Mouse (Mus musculus): Measurements from ENCODE around the gene Prkag2.
A peak's percentile ranks its signal among the peaks of the same experiment; 100 is the strongest.

The Prkag2 gene

GRCm38 (mm10) chr5:25050827-25051226 lies 49.6 kb downstream of the Prkag2 start:
- no peak for DNase-seq (ENCODE audit: low read depth, low spot score)

GRCm38 (mm10) chr5:25047670-25048069 lies 52.8 kb downstream of the Prkag2 start:
- DNase-seq (ENCODE audit: low read depth, low spot score): no peak

GRCm38 (mm10) chr5:25046762-25047161 lies 53.7 kb downstream of the Prkag2 start:
- DNase-seq (ENCODE audit: low read depth, low spot score): no peak

- DNase-seq (ENCODE audit: low read depth, low spot score): no peak
Observed at GRCm38 (mm10) chr5:25044007-25044406, 56.4 kb downstream of the Prkag2 start.

GRCm38 (mm10) chr5:25041947-25042346 lies 58.5 kb downstream of the Prkag2 start:
- no peak for DNase-seq (ENCODE audit: low read depth, low spot score)

GRCm38 (mm10) chr5:25041307-25041706 lies 59.1 kb downstream of the Prkag2 start:
- DNase-seq (ENCODE audit: low read depth, low spot score): no peak

GRCm38 (mm10) chr5:25040903-25041302 lies 59.5 kb downstream of the Prkag2 start:
- DNase-seq (ENCODE audit: low read depth, low spot score): no peak

GRCm38 (mm10) chr5:25038827-25039226 lies 61.6 kb downstream of the Prkag2 start:
- no peak for DNase-seq (ENCODE audit: low read depth, low spot score)

- no peak for DNase-seq (ENCODE audit: low read depth, low spot score)
Observed at GRCm38 (mm10) chr5:25035391-25035790, 65.1 kb downstream of the Prkag2 start.

- DNase-seq (ENCODE audit: low read depth, low spot score): no peak
Observed at GRCm38 (mm10) chr5:25031456-25031856, 69.0 kb downstream of the Prkag2 start.

GRCm38 (mm10) chr5:25031037-25031436 lies 69.4 kb downstream of the Prkag2 start:
- DNase-seq (ENCODE audit: low read depth, low spot score): no peak

GRCm38 (mm10) chr5:25030276-25030681 lies 70.2 kb downstream of the Prkag2 start:
- no peak for DNase-seq (ENCODE audit: low read depth, low spot score)

GRCm38 (mm10) chr5:25027673-25028072 lies 72.8 kb downstream of the Prkag2 start:
- DNase-seq (ENCODE audit: low read depth, low spot score): no peak

- DNase-seq (ENCODE audit: low read depth, low spot score): no peak
Observed at GRCm38 (mm10) chr5:25025309-25026019, 75.0 kb downstream of the Prkag2 start.

GRCm38 (mm10) chr5:25022904-25023303 lies 77.5 kb downstream of the Prkag2 start:
- DNase-seq (ENCODE audit: low read depth, low spot score): no peak

- DNase-seq (ENCODE audit: low read depth, low spot score): no peak
Observed at GRCm38 (mm10) chr5:25019221-25019620, 81.2 kb downstream of the Prkag2 start.

GRCm38 (mm10) chr5:25012134-25012533 lies 88.3 kb downstream of the Prkag2 start:
- no peak for DNase-seq (ENCODE audit: low read depth, low spot score)

GRCm38 (mm10) chr5:25011019-25011485 lies 89.4 kb downstream of the Prkag2 start:
- DNase-seq (ENCODE audit: low read depth, low spot score): peak; percentile 88

- peak; percentile 75 for DNase-seq (ENCODE audit: low read depth, low spot score)
Observed at GRCm38 (mm10) chr5:25010438-25010892, 90.0 kb downstream of the Prkag2 start.

GRCm38 (mm10) chr5:25009770-25010169 lies 90.7 kb downstream of the Prkag2 start:
- no peak for DNase-seq (ENCODE audit: low read depth, low spot score)

- DNase-seq (ENCODE audit: low read depth, low spot score): no peak
Observed at GRCm38 (mm10) chr5:25008966-25009365, 91.5 kb downstream of the Prkag2 start.

- peak; percentile 80 for DNase-seq (ENCODE audit: low read depth, low spot score)
Observed at GRCm38 (mm10) chr5:25006848-25007247, 93.6 kb downstream of the Prkag2 start.

- no peak for DNase-seq (ENCODE audit: low read depth, low spot score)
Observed at GRCm38 (mm10) chr5:25005532-25006129, 94.8 kb downstream of the Prkag2 start.

Measured in forelimb bud, embryonic 11.5 days (tissue).